Mouse (Mus musculus) brain, embryonic 14.5 days (tissue): ENCODE measurements around the gene Sf3b4.

ENCODE experiments used
- CTCF ChIP-seq: fragments of 200-500 bp; IDR thresholded peaks from 2 replicates; pipeline ENCODE4 v1.5.1; 2012; ENCODE audit warnings: inconsistent platforms, mild to moderate bottlenecking, moderate library complexity, borderline replicate concordance; ENCODE audit not compliant: insufficient read depth, insufficient read length; ENCODE audit errors: extremely low read depth
- POLR2A ChIP-seq: fragments of 200-500 bp; IDR thresholded peaks from 2 replicates; pipeline ENCODE4 v1.6.1; 2012; ENCODE audit warnings: mild to moderate bottlenecking, inconsistent platforms, borderline replicate concordance; ENCODE audit not compliant: poor library complexity, insufficient read depth, insufficient read length, severe bottlenecking; ENCODE audit errors: extremely low read depth

GRCm38 (mm10) chr3:96170976-96171545 is 1.1 kb upstream of the Sf3b4 start:
- TF ChIP-seq POLR2A (no peak), CTCF (no peak)
